Mouse (Mus musculus) kidney, embryonic 15.5 days (tissue): Measurements from ENCODE around the gene Cfap43. TPM values are rescaled to one million over a fixed set of nuclear protein-coding genes. Genes with fewer than 3 reads are reported as not detected.

Experiments used
- ATAC-seq: fragments of 200-750 bp; cut with Nextera tagmentation; replicated peaks from 2 replicates; pipeline ENCODE4 v1.8.0; 2017; ENCODE audit warnings: moderate TSS enrichment; ENCODE audit not compliant: low FRiP score
- H3K27ac ChIP-seq: fragments of 300-500 bp; sonication (generic); 2 replicates; pipeline ENCODE4 v1.5.1; 2015; ENCODE audit warnings: mild to moderate bottlenecking, inconsistent platforms
- H3K27me3 ChIP-seq: fragments of 300-500 bp; sonication (generic); 2 replicates; pipeline ENCODE4 v1.6.1; 2015; ENCODE audit warnings: inconsistent platforms
- H3K36me3 ChIP-seq: fragments of 300-500 bp; sonication (generic); 2 replicates; pipeline ENCODE4 v1.6.1; 2015; ENCODE audit warnings: inconsistent platforms
- H3K4me1 ChIP-seq: fragments of 300-500 bp; sonication (generic); 2 replicates; pipeline ENCODE4 v1.6.1; 2015; ENCODE audit warnings: inconsistent platforms
- H3K4me2 ChIP-seq: fragments of 300-500 bp; sonication (generic); 2 replicates; pipeline ENCODE4 v1.6.1; 2015; ENCODE audit warnings: moderate library complexity, mild to moderate bottlenecking, inconsistent platforms
- H3K4me3 ChIP-seq: fragments of 300-500 bp; sonication (generic); replicated peaks from 2 replicates; pipeline ENCODE4 v1.5.1; 2015; ENCODE audit warnings: mild to moderate bottlenecking, inconsistent platforms
- H3K9ac ChIP-seq: fragments of 300-500 bp; sonication (generic); 2 replicates; pipeline ENCODE4 v1.6.1; 2015; ENCODE audit warnings: mild to moderate bottlenecking, inconsistent platforms
- H3K9me3 ChIP-seq: fragments of 300-500 bp; sonication (generic); replicated peaks from 2 replicates; pipeline ENCODE4 v1.6.1; 2016; ENCODE audit warnings: inconsistent platforms
- WGBS: fragments of 180-500 bp; shearing (Covaris S2); methylation state at CpG from one replicate; pipeline ENCODE4 v1.1.7; 2015; ENCODE audit warnings: mixed read lengths; 5-methylcytosine and 5-hydroxymethylcytosine counted together
- polyA plus RNA-seq: library from polyadenylated mRNA; unstranded; fragments of >200 nt; fragmentation: Nextera tagmentation; extraction: Ambion mirVana; gene quantifications from 2 replicates; pipeline ENCODE4 v1.2.1, GENCODE M21; 2015

The Cfap43 gene
- polyA plus RNA-seq, result 0.06 TPM in 2 replicates

DNA sequence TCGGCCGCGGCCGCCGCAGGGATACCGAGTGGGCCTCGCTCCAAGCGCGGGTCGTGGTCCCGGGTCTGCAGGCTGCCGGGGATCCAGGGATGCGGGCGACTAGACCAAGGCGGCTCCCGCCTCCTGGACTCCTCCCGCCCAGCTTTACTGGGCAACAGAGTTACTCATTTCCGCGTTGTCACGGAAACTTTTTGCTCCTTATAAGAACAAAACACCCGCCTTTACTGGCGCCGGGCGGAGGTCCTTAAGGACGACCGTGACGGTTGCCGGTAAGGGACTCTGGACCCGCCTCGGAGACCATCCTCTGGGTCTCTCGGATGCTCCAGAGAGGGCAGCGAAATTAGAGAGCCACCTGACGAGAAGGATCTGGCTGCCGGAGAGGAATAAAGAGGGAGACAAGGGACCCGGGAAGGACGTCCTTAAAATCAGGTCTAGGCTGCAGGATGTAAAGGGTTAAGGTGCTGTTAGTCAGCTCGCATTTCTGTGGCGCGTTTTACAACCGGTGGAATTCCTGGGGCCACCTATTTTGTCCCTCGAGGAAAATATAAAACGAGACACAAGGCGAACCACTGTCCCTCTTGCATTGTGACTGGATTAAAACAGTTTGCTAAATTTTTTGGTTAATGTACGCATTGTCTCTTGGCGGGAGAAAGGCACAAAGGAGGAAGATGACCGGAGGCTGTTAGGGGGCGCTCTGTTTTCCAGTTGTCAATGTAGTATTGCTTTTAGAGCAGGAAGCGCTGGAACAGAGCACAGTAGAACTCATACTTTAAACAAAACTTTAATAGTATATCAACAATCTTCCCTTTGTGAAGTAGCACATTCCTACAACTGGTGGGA lies at the start of gene Cfap43, which contains the start of gene Itprip:
Cfap43 (minus strand) TSS at position 162 of the 840 bp plus-strand sequence.
Itprip (minus strand) TSS at position 174 of the 840 bp plus-strand sequence.
- Histone ChIP-seq H3K4me1 (peaks cover 24% of the 10 kb centered on the region), H3K4me2 (peak within 1 kb of the TSS; percentile 78), H3K27me3 (no peaks in the 10 kb centered on the region), H3K36me3 (0 out of 2 replicates have a peak, but pooled peaks cover under 1% of the 10 kb centered on the region), H3K4me3 (peak within 1 kb of the TSS; percentile 90), H3K9ac (peak within 1 kb of the TSS; percentile 87), H3K27ac (peak within 1 kb of the TSS; percentile 98), H3K9me3 (no peaks in the 10 kb centered on the region)
- under 1% methylated on average over 48 of the region's 48 CpGs for WGBS
- ATAC-seq, result peak; percentile 89

DNA sequence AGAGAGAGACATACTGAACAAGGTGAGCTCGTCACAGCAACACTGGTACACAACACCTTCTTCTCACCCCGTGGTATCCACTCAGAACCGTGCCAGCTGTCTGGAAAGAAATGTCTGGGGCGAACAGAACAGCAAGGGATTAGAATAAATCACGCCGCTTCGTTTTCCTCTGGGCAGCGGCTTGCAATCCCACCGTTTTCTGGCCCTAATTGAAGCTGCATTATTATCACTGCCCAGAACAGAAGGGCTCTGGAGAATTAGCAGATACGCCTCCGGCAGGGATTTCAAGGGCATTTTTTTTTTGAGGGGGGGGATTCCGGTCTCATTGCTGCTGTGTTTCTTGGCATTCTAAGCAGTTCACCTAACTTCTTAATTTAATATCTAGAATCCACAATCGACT lies 39.1 kb upstream of the Cfap43 start:
- no peak overlapping the region for H3K4me3 ChIP-seq
- H3K9ac ChIP-seq, result no peak overlapping the region
- H3K36me3 ChIP-seq, result no peaks in the 10 kb centered on the region
- no peak overlapping the region for H3K4me2 ChIP-seq
- H3K27ac ChIP-seq, result no peak overlapping the region
- no peaks in the 10 kb centered on the region for H3K27me3 ChIP-seq
- H3K4me1 ChIP-seq, result no peaks in the 10 kb centered on the region
- no peak for ATAC-seq
- 77% methylated on average over 13 of the region's 13 CpGs for WGBS
- H3K9me3 ChIP-seq, result no peaks in the 10 kb centered on the region

DNA sequence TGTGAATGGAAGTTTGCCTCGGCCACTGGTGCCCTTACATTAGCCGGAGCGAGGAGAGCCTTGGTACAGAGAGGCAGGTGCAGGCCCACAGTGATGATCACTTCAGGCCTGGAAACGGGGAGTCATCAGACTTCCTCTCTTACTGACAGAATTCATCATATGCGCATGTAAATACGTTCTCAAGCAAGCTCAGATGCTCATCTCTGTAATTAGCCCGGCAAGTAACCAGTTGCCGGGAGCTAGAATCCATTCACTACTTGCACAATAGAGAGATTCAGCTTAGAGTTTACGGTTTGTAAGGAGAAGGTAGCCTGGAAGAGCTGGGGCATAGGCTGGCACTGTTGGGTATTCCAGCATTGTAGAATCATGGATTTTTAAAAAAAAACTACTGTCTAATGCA lies 34.1 kb upstream of the Cfap43 start:
- ATAC-seq, result no peak
- Histone ChIP-seq H3K4me1 (no peaks in the 10 kb centered on the region), H3K27me3 (no peaks in the 10 kb centered on the region), H3K4me2 (no peak overlapping the region), H3K9me3 (no peaks in the 10 kb centered on the region), H3K4me3 (no peak overlapping the region), H3K27ac (no peak overlapping the region), H3K36me3 (no peaks in the 10 kb centered on the region), H3K9ac (no peak overlapping the region)
- WGBS, result 81% methylated on average over 9 of the region's 9 CpGs

DNA sequence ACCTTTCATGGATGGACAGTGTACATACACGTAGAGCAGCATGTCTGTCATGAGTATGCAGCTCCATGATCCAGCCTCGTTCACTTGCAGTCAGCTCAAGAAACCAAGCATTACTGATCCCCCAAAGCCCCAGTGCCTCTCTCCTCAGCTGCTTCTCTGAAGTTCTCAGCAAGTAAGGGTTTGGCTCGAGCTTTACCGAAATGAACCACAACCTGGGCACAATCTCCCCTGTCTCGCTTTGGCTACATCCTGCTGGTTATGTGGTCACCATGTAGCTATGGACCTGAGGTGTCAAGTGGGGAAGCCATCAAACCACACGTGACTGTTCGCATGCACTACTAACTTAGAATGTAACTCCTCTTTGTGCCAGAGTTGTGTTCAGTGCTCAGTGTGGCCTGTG lies 31.9 kb upstream of the Cfap43 start:
- no peak overlapping the region for H3K4me3 ChIP-seq

DNA sequence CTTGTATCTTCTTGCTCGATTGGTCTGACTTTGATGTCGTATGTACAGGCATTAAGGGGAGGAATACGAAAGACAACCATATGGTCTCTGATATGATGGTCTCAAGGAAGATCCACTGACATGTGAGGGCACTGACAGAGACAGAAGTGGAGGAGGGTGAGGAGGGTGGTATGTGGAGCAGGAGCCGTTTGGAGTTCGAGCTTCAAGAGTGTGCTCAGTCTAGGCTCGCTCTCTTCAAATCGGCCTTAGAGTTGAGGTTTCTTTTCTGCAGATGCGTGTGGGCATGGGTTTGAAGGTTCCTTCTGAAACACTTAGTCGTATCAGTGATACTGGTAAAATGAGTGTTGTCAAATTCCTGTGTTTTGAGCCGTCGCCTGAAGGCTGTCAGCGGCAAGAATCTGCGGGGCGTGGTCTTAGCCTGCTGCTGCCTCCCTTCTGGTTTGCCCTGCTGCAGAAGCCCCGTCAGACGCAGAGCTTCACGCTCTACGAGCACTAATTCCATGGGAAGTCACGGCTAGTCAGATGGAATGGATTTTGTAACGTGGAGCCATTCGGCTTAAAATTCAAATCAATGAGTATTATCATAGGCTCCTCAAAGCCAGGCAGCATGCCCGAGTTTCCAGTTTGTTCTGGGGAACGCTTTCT lies 27.9 kb upstream of the Cfap43 start:
- ATAC-seq, result peak; percentile 70; the same call in 1 of the 2 replicates
- Histone ChIP-seq H3K36me3 (no peaks in the 10 kb centered on the region), H3K27me3 (no peaks in the 10 kb centered on the region), H3K9me3 (no peaks in the 10 kb centered on the region), H3K4me1 (peaks cover 9% of the 10 kb centered on the region; the same call in 1 of the 2 replicates), H3K4me3 (no peak overlapping the region; the same call in 1 of the 2 replicates), H3K27ac (no peak overlapping the region), H3K9ac (no peak overlapping the region), H3K4me2 (peak overlapping the region; percentile 43)
- 55% methylated on average over 23 of the region's 23 CpGs for WGBS

More for the DNA sequence above, 31.9 kb upstream of the Cfap43 start:
- 88% methylated on average over 7 of the region's 7 CpGs for WGBS
- no peak overlapping the region for H3K9ac ChIP-seq
- no peak for ATAC-seq
- no peaks in the 10 kb centered on the region for H3K9me3 ChIP-seq
- H3K27me3 ChIP-seq, result no peaks in the 10 kb centered on the region
- no peak overlapping the region for H3K4me2 ChIP-seq
- H3K4me1 ChIP-seq, result peaks cover 9% of the 10 kb centered on the region; the same call in 1 of the 2 replicates
- no peak overlapping the region for H3K27ac ChIP-seq
- H3K36me3 ChIP-seq, result no peaks in the 10 kb centered on the region

DNA sequence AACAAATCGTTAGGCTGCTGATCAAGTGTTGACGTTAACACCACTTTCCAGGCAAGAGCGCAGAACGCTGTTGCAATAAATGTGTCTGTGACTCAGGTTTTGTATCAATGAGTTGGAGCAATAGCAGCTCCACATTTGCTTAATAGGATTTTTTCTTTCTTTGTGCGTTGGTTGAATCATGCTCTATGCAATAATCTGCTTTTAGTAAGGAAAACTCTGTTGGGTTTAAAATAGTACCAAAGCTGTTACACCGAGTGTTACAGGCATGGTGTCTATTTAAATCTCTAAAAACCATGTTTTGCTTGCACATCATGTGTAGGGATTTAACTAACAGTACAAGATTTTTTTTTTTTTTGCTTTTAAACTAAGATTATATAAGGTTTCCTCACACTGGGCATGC lies 20.3 kb upstream of the Cfap43 start:
- no peaks in the 10 kb centered on the region for H3K9me3 ChIP-seq
- ATAC-seq, result no peak
- WGBS, result 80% methylated on average over 6 of the region's 6 CpGs
- peaks cover 12% of the 10 kb centered on the region for H3K4me1 ChIP-seq
- peaks cover 26% of the 10 kb centered on the region for H3K27me3 ChIP-seq
- H3K9ac ChIP-seq, result no peak overlapping the region
- no peak overlapping the region for H3K27ac ChIP-seq
- no peak overlapping the region for H3K4me3 ChIP-seq
- no peaks in the 10 kb centered on the region for H3K36me3 ChIP-seq
- no peak overlapping the region for H3K4me2 ChIP-seq

DNA sequence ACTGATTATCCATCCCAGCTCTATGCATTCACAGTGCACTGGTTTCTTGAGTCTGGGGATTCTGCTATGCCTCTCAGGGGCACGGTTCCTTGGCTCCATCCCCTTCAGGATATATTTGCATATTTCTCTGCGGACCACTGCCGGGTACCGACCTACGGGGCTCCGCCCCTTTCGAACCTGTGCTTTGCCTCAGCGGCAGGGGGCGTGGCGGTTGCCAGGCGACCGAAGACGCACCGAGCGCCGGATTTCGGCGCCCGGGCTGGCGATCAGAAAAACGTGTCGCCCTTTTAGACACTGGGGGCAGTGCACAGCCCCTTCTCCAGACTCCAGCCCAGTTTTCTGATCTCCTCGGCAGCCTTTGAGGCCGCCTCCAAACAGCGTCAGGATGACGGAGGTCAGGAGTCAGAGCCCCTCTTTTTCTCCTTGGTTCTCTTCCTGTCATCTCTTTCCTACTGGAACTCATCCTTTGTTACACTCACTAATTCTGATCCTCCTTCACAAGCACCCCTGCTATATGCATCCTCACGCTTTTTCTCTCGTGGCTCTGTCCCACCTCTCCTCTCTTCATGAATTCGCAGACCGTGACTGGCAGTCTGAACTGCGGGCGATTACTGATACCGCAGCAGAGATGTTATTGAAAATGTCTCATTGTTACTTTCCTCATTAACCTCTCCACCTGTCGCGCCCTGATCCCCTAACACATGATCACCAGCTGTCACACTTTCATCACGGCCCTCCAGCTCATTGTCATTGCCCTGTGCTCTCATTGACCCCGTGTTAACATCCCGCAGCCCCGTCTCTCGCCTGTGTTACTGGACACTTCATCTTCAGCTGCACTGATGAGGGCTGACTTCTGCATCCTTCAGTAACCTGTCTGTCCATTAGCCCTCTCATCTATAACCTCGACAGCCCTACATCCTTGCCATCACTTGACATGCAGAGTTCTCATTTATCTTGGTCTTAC lies 18.6 kb upstream of the Cfap43 start, which contains the start of gene Cfap58:
Cfap58 (plus strand) TSS at position 233 of the 964 bp plus-strand sequence.
- WGBS, result 4% methylated on average over 41 of the region's 41 CpGs

DNA sequence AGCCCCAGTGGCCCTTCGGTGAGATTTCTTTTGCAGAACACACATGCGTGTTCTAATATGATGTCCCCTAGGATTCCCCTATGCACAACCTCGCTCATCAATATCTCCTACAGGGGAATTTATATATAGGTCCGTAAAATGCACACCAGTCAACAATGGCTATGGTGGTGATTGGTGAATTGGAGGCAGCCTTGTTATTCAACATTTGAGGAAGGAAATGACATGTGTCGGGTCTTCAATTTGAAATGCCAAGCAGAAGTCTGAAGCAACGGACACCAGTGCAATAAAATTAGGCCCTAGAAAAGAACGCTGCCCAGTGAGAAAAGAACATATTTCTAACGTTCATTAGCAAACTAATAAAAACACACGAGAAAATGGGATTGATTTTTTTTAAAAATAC lies 17.9 kb upstream of the Cfap43 start:
- Histone ChIP-seq H3K4me1 (peaks cover 12% of the 10 kb centered on the region), H3K27me3 (peaks cover 26% of the 10 kb centered on the region), H3K4me2 (peak overlapping the region; percentile 82), H3K9ac (no peak overlapping the region), H3K4me3 (peak overlapping the region; percentile 45), H3K27ac (no peak overlapping the region), H3K36me3 (no peaks in the 10 kb centered on the region), H3K9me3 (no peaks in the 10 kb centered on the region)
- WGBS, result 64% methylated on average over 9 of the region's 9 CpGs
- ATAC-seq, result no peak

More for the DNA sequence above, 18.6 kb upstream of the Cfap43 start, which contains the start of gene Cfap58:
- H3K4me3 ChIP-seq, result peak within 1 kb of the TSS; percentile 45
- peak; percentile 85 for ATAC-seq
- H3K27me3 ChIP-seq, result peaks cover 26% of the 10 kb centered on the region
- no peak within 1 kb of the TSS for H3K27ac ChIP-seq
- no peaks in the 10 kb centered on the region for H3K36me3 ChIP-seq
- no peaks in the 10 kb centered on the region for H3K9me3 ChIP-seq
- peaks cover 12% of the 10 kb centered on the region for H3K4me1 ChIP-seq
- H3K4me2 ChIP-seq, result peak within 1 kb of the TSS; percentile 82
- H3K9ac ChIP-seq, result peak within 1 kb of the TSS; percentile 21; the same call in 1 of the 2 replicates

DNA sequence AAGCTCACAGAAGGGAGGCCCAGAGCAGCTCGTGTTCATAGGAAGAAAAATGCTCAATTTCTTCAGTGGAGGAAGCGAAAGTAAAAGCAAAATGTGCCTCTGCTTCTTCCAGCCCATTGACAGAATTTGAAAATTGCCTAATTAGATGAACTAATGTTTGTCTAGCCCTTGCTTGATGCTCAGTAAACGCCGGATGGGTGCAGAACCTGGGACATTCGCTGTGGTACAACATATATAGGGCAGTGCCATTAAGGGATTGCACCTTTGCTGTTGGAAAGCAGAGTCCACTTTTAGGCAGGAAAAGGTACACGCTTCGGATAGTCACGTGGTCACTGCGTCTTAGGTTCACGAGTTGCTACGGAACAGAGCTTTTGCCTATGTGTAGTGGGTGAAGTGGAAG lies 17.4 kb upstream of the Cfap43 start:
- Histone ChIP-seq H3K9me3 (no peaks in the 10 kb centered on the region), H3K36me3 (no peaks in the 10 kb centered on the region)

DNA sequence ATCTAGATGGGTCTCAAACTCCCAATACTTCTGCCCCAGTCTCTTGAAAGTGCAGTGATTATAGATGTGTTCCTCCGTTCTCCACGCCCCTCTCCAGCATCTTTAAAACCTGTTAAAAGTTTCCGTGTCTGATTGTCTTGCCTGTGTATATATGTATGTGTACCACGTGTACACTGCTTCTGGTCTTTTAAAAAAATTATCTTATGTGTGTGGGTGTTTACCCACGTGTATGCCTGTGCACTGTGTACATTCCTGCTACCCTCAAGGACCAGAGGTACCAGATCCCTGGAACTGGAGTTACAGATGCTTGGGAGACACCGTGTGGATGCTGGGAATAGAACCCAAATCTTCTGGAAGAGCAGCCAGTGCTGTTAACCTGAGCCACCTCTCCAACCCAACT lies 16.4 kb upstream of the Cfap43 start:
- no peak overlapping the region for H3K27ac ChIP-seq
- WGBS, result 87% methylated on average over 6 of the region's 6 CpGs
- peaks cover 12% of the 10 kb centered on the region for H3K4me1 ChIP-seq
- H3K4me3 ChIP-seq, result no peak overlapping the region
- H3K4me2 ChIP-seq, result no peak overlapping the region
- no peak for ATAC-seq
- H3K27me3 ChIP-seq, result peaks cover 19% of the 10 kb centered on the region
- H3K9me3 ChIP-seq, result no peaks in the 10 kb centered on the region
- H3K36me3 ChIP-seq, result no peaks in the 10 kb centered on the region
- H3K9ac ChIP-seq, result no peak overlapping the region

More for the DNA sequence above, 17.4 kb upstream of the Cfap43 start:
- Histone ChIP-seq H3K4me1 (peaks cover 12% of the 10 kb centered on the region), H3K4me3 (no peak overlapping the region), H3K27ac (no peak overlapping the region), H3K4me2 (no peak overlapping the region), H3K9ac (no peak overlapping the region), H3K27me3 (peaks cover 26% of the 10 kb centered on the region)
- no peak for ATAC-seq
- 93% methylated on average over 11 of the region's 11 CpGs for WGBS

DNA sequence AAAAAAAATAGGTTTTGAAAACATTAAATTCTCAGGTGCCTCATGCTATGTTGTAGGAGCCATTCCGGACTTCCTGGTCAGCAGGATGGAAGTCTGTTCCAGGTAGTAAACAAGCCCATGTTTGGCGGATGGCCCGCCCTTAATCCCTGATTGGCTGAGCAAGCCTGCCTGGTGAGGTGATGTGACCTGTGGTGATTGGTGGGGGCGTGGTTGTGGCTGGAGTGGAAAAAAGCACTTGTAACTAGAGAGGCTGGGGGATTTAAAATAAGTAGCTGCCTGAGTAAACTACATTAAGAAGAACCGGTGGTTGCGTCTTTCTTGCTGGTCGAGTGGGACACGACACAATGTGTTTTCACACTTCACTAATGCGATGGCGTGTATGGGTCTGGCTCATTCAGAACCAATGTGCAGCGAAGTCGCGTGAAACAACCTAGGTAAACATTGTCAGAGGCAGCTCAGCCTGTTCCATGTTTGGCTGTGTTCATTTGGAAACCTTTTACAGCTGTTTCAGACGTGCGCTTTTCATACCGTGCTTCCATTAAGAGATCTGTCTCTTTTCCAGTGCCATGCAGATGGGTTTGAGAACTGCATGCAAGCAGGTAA lies 15.7 kb upstream of the Cfap43 start:
- no peaks in the 10 kb centered on the region for H3K9me3 ChIP-seq
- no peak for ATAC-seq
- H3K4me3 ChIP-seq, result no peak overlapping the region
- no peak overlapping the region for H3K4me2 ChIP-seq
- H3K27ac ChIP-seq, result no peak overlapping the region
- H3K36me3 ChIP-seq, result no peaks in the 10 kb centered on the region
- H3K4me1 ChIP-seq, result peaks cover 13% of the 10 kb centered on the region
- H3K9ac ChIP-seq, result no peak overlapping the region
- H3K27me3 ChIP-seq, result peaks cover 13% of the 10 kb centered on the region
- WGBS, result 73% methylated on average over 16 of the region's 16 CpGs
